In the genomic region with DNA sequence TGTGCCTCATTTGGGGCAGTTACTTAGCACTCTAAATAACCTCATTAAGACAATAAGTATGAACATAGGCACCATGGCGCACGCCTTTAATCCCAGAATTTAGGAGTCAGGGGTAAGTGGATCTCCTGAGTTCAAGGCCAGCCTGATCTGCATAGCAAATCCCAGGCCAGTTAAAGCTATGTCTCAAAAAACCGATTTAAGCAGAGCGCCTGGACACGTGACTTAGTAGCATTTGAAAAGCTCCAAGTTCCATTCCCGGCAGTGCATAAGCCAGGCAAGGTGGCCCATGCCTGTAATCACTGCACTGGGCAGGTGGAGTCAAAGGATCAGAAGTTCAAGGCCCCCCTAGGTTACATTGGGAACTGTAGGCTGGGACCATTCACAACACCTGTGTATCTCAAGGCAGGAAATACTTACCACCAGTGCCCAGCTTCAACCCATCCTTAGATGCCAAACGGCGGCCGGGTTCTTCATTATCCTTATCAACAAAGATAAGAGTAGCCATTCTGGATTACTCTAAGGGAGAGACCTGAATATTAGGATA, we compare ENCODE assay signal across 8 mouse cellular contexts. TPM values are rescaled to one million over a fixed set of nuclear protein-coding genes. Genes with fewer than 3 reads are reported as not detected.
DNase-seq lines count a peak whose midpoint lies in the region; ATAC-seq and TF ChIP-seq lines count a peak whose summit lies in the region.

No protein-coding gene starts in this region.

- peak; percentile 55 for DNase-seq in heart, adult 11 months
- no peak for DNase-seq in heart, postnatal 36 days
- peak; percentile 29 for DNase-seq in CH12.LX (ENCODE audit: extremely low read depth)
- no peak for DNase-seq in forebrain, postnatal 0 days
- DNase-seq in liver, embryonic 14.5 days (ENCODE audit: low read depth in 3 of 3, low spot score in 3 of 3): no peak
- no peak for DNase-seq in right cerebral cortex, postnatal 10 days (ENCODE audit: low spot score in 2 of 2)
- DNase-seq in frontal cortex, adult 2 months (ENCODE audit: extremely low spot score in 1 of 2, low spot score in 1 of 2): no peak
- DNase-seq in adrenal gland, adult 18-20 months (ENCODE audit: low spot score in 2 of 2): no peak

- WGBS in forebrain, postnatal 0 days: 91% methylated on average over 9 of the region's 9 CpGs
- WGBS in liver, embryonic 14.5 days (ENCODE audit: insufficient replicate concordance): 65% methylated on average over 9 of the region's 9 CpGs

- no peaks in the 10 kb centered on the region for H3K27me3 ChIP-seq in CH12.LX (replicated peaks)
- H3K27me3 ChIP-seq in forebrain, postnatal 0 days (ENCODE audit: insufficient read depth, low read length): no peaks in the 10 kb centered on the region
- no peaks in the 10 kb centered on the region for H3K27me3 ChIP-seq in liver, embryonic 14.5 days (ENCODE audit: control insufficient read depth, insufficient read depth, low read length)

- H3K27ac ChIP-seq in CH12.LX (ENCODE audit: insufficient read depth, low read depth): no peak overlapping the region
- no peak overlapping the region for H3K27ac ChIP-seq in forebrain, postnatal 0 days (ENCODE audit: low read depth, low read length)
- H3K27ac ChIP-seq in liver, embryonic 14.5 days: no peak overlapping the region

- in situ Hi-C loops in CH12.LX (cut with MboI; ENCODE audit: low pct_ligation_motif_present, low pct_unique_long_range_greater_than_20kb, low sequenced_read_pairs): no loop called here

- intact Hi-C loops in heart, postnatal 36 days (cut with DNase I): no loop called here

- no peak for ATAC-seq in forebrain, postnatal 0 days
- no peak for ATAC-seq in liver, embryonic 14.5 days (ENCODE audit: insufficient read depth)

- peak overlapping the region; percentile 59 to 88 (median 70) for H3K4me3 ChIP-seq in CH12.LX (replicated peaks in 1 of 3; ENCODE audit: low read depth in 2 of 3, low read length in 2 of 3, poor library complexity in 1 of 3)
- no peak overlapping the region for H3K4me3 ChIP-seq in forebrain, postnatal 0 days (ENCODE audit: low read depth, low read length)
- H3K4me3 ChIP-seq in liver, embryonic 14.5 days (ENCODE audit: insufficient read depth in 1 of 2, low read depth in 2 of 2, low read length in 2 of 2): peak overlapping the region; percentile 62 to 72; a peak in 3 of 4 replicates

- no peaks in the 10 kb centered on the region for H3K9me3 ChIP-seq in CH12.LX (replicated peaks; ENCODE audit: low read length)
- H3K9me3 ChIP-seq in forebrain, postnatal 0 days (ENCODE audit: low read length): no peaks in the 10 kb centered on the region
- no peaks in the 10 kb centered on the region for H3K9me3 ChIP-seq in liver, embryonic 14.5 days (ENCODE audit: control insufficient read depth, low read length)

- no peak for TF ChIP-seq EP300 in CH12.LX (IDR thresholded peaks at IDR 0.05; ENCODE audit: low read length)
- TF ChIP-seq EP300 in liver, embryonic 14.5 days (IDR thresholded peaks at IDR 0.05; ENCODE audit: low read depth): no peak

- peaks cover 12% of the 10 kb centered on the region; the same call in 1 of the 2 replicates for H3K79me2 ChIP-seq in CH12.LX (replicated peaks; ENCODE audit: control insufficient read depth, extremely low read depth, insufficient read depth, poor library complexity, severe bottlenecking)

- no peak for TF ChIP-seq CTCF in CH12.LX (conservative IDR thresholded peaks at IDR 0.05 in 1 of 2, IDR thresholded peaks at IDR 0.05 in 1 of 2; ENCODE audit: low read depth in 2 of 2, low read length in 2 of 2)
- no peak for TF ChIP-seq CTCF in forebrain, postnatal 0 days (IDR thresholded peaks at IDR 0.05; ENCODE audit: low read depth)
- TF ChIP-seq CTCF in liver, embryonic 14.5 days (IDR thresholded peaks at IDR 0.05; ENCODE audit: low read depth): no peak

- peak overlapping the region; percentile 83 for H3K9ac ChIP-seq in CH12.LX (ENCODE audit: insufficient read depth, low read depth)
- H3K9ac ChIP-seq in forebrain, postnatal 0 days: no peak overlapping the region
- H3K9ac ChIP-seq in liver, embryonic 14.5 days (replicated peaks): peak overlapping the region; percentile 85

- peaks cover 31 to 41% of the 10 kb centered on the region in 2 experiments for H3K36me3 ChIP-seq in CH12.LX (replicated peaks in 1 of 2; ENCODE audit: control insufficient read depth in 1 of 2, insufficient read depth in 1 of 2, low read length in 1 of 2)
- no peaks in the 10 kb centered on the region for H3K36me3 ChIP-seq in forebrain, postnatal 0 days (ENCODE audit: insufficient read depth)
- no peaks in the 10 kb centered on the region for H3K36me3 ChIP-seq in liver, embryonic 14.5 days (replicated peaks; ENCODE audit: control insufficient read depth, insufficient read depth, low read depth)

- no peak for TF ChIP-seq RAD21 in CH12.LX (IDR thresholded peaks at IDR 0.05; ENCODE audit: low read depth, low read length)

- peaks cover 15 to 31% of the 10 kb centered on the region in 2 experiments for H3K4me1 ChIP-seq in CH12.LX (ENCODE audit: control insufficient read depth in 1 of 2, insufficient read depth in 2 of 2)
- no peaks in the 10 kb centered on the region for H3K4me1 ChIP-seq in forebrain, postnatal 0 days (ENCODE audit: insufficient read depth)
- peaks cover 10 to 13% of the 10 kb centered on the region in 2 experiments for H3K4me1 ChIP-seq in liver, embryonic 14.5 days (replicated peaks; ENCODE audit: control insufficient read depth in 2 of 2, insufficient read depth in 2 of 2, low read length in 1 of 2)

- H3K4me2 ChIP-seq in CH12.LX (ENCODE audit: insufficient read depth, low read depth, poor library complexity, severe bottlenecking): peak overlapping the region; percentile 89
- H3K4me2 ChIP-seq in forebrain, postnatal 0 days (ENCODE audit: low read depth): peak overlapping the region; percentile 66; the same call in 1 of the 2 replicates
- peak overlapping the region; percentile 73 for H3K4me2 ChIP-seq in liver, embryonic 14.5 days (ENCODE audit: low read depth)

- dilution Hi-C loops in CH12.LX (cut with MboI; ENCODE audit: extremely low pct_ligation_motif_present, extremely low pct_unique_long_range_greater_than_20kb, low sequenced_read_pairs): no loop called here

- no peak for TF ChIP-seq POLR2A in CH12.LX (IDR thresholded peaks at IDR 0.05; ENCODE audit: low read depth, low read length)

TF ChIP-seq in CH12.LX, 34 proteins besides CTCF, POLR2A, EP300 and RAD21:
- TF ChIP-seq SIN3A (IDR thresholded peaks at IDR 0.05; ENCODE audit: low read length) (no peak), CHD1 (IDR thresholded peaks at IDR 0.05; ENCODE audit: low read depth, low read length) (no peak), TCF12 (IDR thresholded peaks at IDR 0.05; ENCODE audit: low read depth, low read length) (no peak), ZC3H11A (IDR thresholded peaks at IDR 0.05; ENCODE audit: low read depth, low read length) (no peak), USF2 (conservative IDR thresholded peaks at IDR 0.05; ENCODE audit: low read depth, low read length) (peak; percentile 38), MAX (IDR thresholded peaks at IDR 0.05; ENCODE audit: low read length) (0 out of 2 replicates have a peak, but pooled peaks have one; percentile 23), USF1 (IDR thresholded peaks at IDR 0.05; ENCODE audit: low read depth, low read length) (peak; percentile 51)

RNA-seq across cellular contexts. Expression of a gene that starts 0.8 kb away (rescaled TPM):
- 10 to 100 TPM; 77.7 to 78.6 TPM for total RNA-seq in heart, postnatal 36 days (2021)
- total RNA-seq in CH12.LX (2012; rRNA removed) (153 and 190 TPM in 2 replicates), CH12.LX (2014; rRNA removed) (276 and 337 TPM in 2 replicates)
- 258 and 279 TPM in 2 replicates for polyA plus RNA-seq in CH12.LX (2012; ENCODE audit: insufficient read length, low read depth)
- 21.3 and 50.8 TPM in 2 replicates for total RNA-seq in forebrain, postnatal 0 days (2014; rRNA removed)
- 48.7 and 52.1 TPM in 2 replicates for polyA plus RNA-seq in forebrain, postnatal 0 days (2015; fragmentation: Nextera tagmentation; extraction: Ambion mirVana)
- polyA plus RNA-seq in liver, embryonic 14.5 days (2012; rRNA removed): 24.9 and 35.0 TPM in 2 replicates
- 51.0 and 58.2 TPM in 2 replicates for polyA plus RNA-seq in liver, embryonic 14.5 days (2014; fragmentation: Nextera tagmentation; extraction: Ambion mirVana)
- polyA plus RNA-seq in frontal cortex, adult 2 months (2012; rRNA removed): 75.9 and 87.6 TPM in 2 replicates
- total RNA-seq in adrenal gland, adult 18-20 months (2021): 10 to 100 TPM; 40.9 to 45.3 TPM

RNA-seq across cellular contexts. Expression of a gene that starts 8.3 kb away (rescaled TPM):
- 10 to 100 TPM; 27.4 to 31.4 TPM for total RNA-seq in heart, postnatal 36 days (2021)
- total RNA-seq in CH12.LX (2012; rRNA removed) (41.6 and 43.0 TPM in 2 replicates), CH12.LX (2014; rRNA removed) (60.3 and 68.8 TPM in 2 replicates)
- polyA plus RNA-seq in CH12.LX (2012; ENCODE audit: insufficient read length, low read depth): 66.8 and 78.7 TPM in 2 replicates
- total RNA-seq in forebrain, postnatal 0 days (2014; rRNA removed): 29.5 and 35.7 TPM in 2 replicates
- polyA plus RNA-seq in forebrain, postnatal 0 days (2015; fragmentation: Nextera tagmentation; extraction: Ambion mirVana): 56.0 and 59.1 TPM in 2 replicates
- 2.1 and 4.9 TPM in 2 replicates for polyA plus RNA-seq in liver, embryonic 14.5 days (2012; rRNA removed)
- 20.8 and 24.1 TPM in 2 replicates for polyA plus RNA-seq in liver, embryonic 14.5 days (2014; fragmentation: Nextera tagmentation; extraction: Ambion mirVana)
- polyA plus RNA-seq in frontal cortex, adult 2 months (2012; rRNA removed): 24.5 and 25.0 TPM in 2 replicates
- 10 to 100 TPM; 38.6 to 41.8 TPM for total RNA-seq in adrenal gland, adult 18-20 months (2021)

RNA-seq across cellular contexts. Expression of a gene that starts 48.8 kb away (rescaled TPM):
- total RNA-seq in heart, postnatal 36 days (2021): 1 to 10 TPM; 5.5 to 6.2 TPM
- total RNA-seq in CH12.LX (2012; rRNA removed): not detected in 2 replicates
- total RNA-seq in CH12.LX (2014; rRNA removed): not detected in 2 replicates
- not detected in 2 replicates for polyA plus RNA-seq in CH12.LX (2012; ENCODE audit: insufficient read length, low read depth)
- 15.5 and 16.8 TPM in 2 replicates for total RNA-seq in forebrain, postnatal 0 days (2014; rRNA removed)
- 17.6 and 18.7 TPM in 2 replicates for polyA plus RNA-seq in forebrain, postnatal 0 days (2015; fragmentation: Nextera tagmentation; extraction: Ambion mirVana)
- 0.18 and 0.41 TPM in 2 replicates for polyA plus RNA-seq in liver, embryonic 14.5 days (2012; rRNA removed)
- polyA plus RNA-seq in liver, embryonic 14.5 days (2014; fragmentation: Nextera tagmentation; extraction: Ambion mirVana): 0.20 and 0.32 TPM in 2 replicates
- 3.5 TPM in 2 replicates for polyA plus RNA-seq in frontal cortex, adult 2 months (2012; rRNA removed)
- 1 to 10 TPM; 7.7 to 8.7 TPM for total RNA-seq in adrenal gland, adult 18-20 months (2021)

Comparison
In these comparisons a context has a peak if more than half of its experiments do, and no peak if none do; other contexts are left out.
1. DNase-seq: peak in heart, adult 11 months (single experiment) and CH12.LX (single experiment); none in heart, postnatal 36 days (0 of 2), forebrain, postnatal 0 days (single experiment), liver, embryonic 14.5 days (0 of 3), right cerebral cortex, postnatal 10 days (0 of 2), frontal cortex, adult 2 months (0 of 2) and adrenal gland, adult 18-20 months (0 of 2).
2. RNA of a gene that starts 48.8 kb away (total RNA-seq): 15.5 to 16.8 TPM in forebrain, postnatal 0 days, 7.7 to 8.7 TPM in adrenal gland, adult 18-20 months and 5.5 to 6.2 TPM in heart, postnatal 36 days; not detected in CH12.LX; every median in the first group is over 4 times any median in the second.
3. Peak in every context shown above with its lines, with median percentiles within 50 percentile points of each other: H3K4me2 ChIP-seq.